Mouse (Mus musculus): ENCODE measurements around the gene Sfxn2.

DNA sequence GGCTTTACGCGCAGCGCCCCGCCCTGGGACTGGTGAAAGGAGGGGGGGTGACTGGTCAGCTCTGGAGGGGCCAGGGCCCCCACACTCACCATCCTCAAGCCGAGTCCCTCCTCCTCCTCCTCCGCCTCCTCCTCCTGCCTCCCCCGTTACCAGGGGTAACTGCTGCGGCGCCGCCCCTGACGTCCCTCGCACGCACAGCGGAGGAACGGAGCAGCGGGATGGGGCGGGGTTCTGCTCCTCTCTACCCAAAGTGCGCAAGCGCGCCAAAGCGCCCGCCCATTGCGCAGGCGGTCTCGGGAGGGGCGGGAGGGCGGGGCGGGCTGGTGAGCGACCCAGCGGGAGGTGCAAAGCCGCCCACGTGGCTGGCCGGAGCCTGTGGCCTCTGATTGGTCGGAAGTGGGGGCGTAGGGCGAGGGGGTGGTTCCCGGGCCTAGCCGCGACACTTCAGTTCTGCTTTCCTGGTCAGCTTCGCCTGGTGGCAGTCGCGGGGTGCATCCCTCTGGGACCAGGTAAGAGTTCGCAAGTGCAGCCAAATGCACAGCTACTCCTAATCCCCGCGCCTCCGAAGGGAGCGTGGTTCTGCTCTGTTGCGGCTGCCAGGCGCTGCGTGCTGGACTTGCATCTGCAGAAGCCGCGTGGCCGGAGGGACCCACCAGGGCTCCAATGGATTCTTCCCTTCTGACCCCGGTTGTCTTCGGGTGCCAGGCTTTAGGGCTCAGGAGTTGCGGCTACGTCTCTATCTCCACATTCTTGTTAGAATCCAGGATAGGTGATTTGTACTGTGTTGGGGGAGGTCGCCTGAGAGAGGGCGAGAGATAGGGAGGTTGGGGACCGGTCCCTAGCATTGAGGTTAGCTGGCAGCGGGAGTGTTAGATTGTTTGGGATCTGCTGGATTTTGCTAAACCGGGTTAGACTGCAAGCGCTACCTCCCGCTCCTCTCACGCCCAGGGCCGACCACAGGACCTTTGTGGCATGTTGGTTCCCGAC, at the start of gene Sfxn2, which contains the start of gene Arl3:
- TF ChIP-seq CTCF (IDR thresholded peaks at IDR 0.05; ENCODE audit: low read depth) (peak; percentile 57), EP300 (optimal IDR thresholded peaks at IDR 0.05) (no peak)

Data from stomach, postnatal 0 days (tissue).